Mouse (Mus musculus): ENCODE measurements around the gene Dner.

Gene Dner

DNA sequence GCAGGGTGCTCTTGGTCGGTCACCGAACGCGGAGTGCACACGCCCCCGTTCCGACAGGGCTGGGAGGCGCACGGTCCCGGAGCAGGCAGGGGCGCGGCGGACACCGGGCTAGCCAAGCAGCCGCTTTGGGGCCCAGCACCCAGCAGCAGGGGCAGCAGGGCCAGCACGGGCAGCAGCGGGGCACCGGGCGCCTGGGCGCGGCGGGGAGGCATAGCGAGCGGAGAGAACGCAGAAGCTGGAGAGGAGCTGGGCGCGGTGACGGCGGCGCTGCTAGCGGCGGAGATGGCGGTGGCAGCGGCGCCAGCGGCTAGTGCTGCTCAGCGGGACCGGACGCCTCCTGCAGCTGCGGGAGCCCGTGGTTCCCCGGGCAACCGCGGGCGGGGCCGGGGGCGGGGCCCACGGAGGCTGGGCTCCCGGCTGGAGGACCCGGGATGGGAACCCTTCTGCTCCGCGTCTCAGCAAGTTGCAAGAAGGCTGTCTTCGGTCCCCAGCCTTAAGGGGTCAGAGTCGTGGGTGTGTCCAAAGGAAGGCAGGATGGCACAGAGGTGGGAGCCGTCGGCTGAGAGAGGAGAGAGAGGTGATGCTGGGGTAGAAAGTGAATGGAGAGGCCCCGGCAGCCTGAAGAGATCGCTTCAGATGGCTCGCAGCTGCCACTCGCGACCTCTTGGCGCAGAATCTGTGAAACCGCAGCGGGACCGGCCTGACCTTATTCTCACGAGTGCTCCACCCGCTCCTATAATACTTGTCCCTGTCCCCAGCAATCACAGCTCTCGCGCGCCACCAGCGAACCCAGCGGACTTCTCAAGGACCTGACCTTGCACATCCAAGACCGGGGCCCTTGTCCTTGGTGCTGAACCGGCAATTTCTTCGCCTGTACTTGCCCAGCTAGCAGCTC lies at the start of gene Dner:
Gene Dner, minus strand, starts transcription at position 705 of the 895 bp plus-strand sequence.
- in situ Hi-C loops (cut with MboI, MseI) = no loop called here

DNA sequence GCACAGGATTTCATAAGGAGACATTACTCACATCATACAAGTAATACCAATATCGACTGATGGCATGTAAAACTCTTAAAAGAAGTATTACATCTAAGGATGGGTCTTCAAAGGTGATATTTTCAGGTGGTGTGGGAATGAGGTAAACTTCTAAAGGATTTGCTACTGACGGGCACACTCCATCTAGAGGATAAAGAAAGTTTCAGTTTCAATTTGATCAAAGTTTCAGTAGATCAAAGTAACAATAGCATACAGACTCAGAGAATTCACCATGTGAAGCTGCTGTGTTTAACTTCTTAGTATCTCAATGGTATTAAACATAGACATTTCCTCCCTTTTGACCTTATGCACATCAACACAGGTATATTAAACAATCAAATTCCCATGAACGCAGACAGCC lies 46.1 kb upstream of the Dner start:
- in situ Hi-C loops (cut with MboI, MseI) = no loop called here

DNA sequence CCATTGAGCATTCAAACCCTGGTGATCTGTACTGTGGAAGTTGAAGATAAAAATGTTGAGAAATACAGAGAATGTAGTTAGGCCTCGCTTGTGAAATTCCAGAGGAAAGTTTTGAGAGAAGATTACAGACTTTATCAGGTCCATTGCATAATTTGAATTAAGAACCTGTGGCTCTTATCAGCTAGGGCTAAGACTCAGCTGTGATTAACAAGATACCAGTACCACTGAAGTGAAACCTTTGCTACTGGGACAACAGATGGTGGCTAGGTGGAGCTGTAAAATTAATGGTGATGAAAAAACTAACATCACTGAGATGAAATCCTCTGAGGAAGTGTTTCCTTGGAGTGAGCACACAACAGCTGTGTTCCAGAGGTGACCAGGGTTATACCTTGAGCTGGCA lies 44.1 kb upstream of the Dner start:
- in situ Hi-C loops (cut with MboI, MseI) = no loop called here

DNA sequence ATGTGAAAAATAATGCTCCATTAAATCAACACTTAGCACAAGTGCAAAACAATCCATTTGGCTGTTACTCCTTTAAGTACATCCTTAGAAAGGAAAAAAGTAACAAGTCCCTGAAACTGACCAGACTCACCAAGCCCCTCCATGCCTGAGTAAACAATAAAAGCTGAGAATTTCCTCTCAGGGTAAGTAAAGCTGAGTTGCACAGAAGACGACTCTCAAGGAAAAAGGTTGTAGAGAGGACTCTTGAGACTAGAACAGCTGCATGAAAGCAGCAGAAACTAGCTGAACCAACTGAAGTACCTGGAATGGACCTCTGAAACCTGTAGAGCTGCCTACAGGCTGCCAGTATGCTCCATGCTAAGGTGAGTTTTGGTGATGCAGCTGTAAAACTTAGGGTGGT lies 41.1 kb upstream of the Dner start:
- in situ Hi-C loops (cut with MboI, MseI) = loop anchor here (5.0 kb wide), 1 partner anchor 90 kb away; no protein-coding TSS in a partner anchor

DNA sequence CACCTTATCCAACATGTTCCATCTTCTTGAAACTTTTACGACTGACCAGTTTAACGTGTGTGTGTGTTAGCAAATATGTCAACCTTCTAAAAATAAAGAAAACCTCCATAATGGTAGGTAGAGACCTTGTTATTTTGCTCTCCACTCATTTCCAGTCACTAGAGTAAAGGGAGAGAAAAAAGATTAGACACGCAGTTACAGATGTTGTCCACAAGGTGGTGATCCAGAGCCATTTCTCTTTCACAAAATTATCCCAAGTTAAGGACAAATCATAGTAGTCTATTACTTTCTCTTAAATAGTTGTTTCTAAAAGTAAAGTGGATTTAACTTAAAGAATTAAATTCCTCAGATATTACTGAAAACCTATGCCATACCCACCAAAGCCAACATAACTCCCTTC lies 37.8 kb upstream of the Dner start:
- in situ Hi-C loops (cut with MboI, MseI) = loop anchor here (5.0 kb wide), 1 partner anchor 154 kb away; no protein-coding TSS in a partner anchor

DNA sequence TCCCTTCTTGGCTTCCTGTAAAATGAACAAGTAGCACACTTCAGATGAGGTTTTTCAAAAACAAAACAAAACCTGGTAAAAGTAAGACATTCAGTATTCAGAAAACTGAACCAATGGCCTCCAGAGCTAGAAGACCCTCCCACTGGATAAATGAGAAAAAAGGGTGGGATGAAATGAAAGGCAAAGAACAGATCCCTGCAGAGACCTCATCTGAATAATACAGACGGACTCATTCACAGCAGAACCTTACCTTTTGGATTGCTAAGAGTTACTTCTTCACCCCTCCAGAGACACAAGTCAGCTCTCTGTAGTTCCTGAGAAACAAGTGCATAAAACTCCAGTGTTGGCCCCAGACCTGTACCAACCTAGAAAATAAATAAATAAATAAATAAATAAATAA lies 35.7 kb upstream of the Dner start:
- in situ Hi-C loops (cut with MboI, MseI) = loop anchor here (5.0 kb wide), 1 partner anchor 156 kb away; no protein-coding TSS in a partner anchor

DNA sequence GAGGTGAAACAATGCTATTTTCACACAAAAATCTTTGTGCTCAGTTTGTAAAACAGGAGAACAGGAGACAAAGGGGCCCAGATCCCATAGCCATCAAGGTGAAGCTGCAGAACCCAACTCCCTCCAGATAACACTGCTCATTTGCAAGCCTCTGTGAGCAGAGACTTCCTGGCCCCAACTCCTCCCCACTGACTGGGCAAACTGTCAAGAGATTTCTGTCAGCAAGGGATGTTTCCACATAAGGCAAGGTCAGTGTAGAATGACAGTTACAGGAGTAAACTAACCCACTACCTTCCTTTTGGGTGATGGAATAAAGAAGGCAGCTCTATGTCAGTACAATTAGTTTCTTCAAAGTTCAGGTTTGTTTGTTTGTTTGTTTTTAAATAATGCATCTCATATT lies 26.8 kb upstream of the Dner start:
- in situ Hi-C loops (cut with MboI, MseI) = no loop called here

DNA sequence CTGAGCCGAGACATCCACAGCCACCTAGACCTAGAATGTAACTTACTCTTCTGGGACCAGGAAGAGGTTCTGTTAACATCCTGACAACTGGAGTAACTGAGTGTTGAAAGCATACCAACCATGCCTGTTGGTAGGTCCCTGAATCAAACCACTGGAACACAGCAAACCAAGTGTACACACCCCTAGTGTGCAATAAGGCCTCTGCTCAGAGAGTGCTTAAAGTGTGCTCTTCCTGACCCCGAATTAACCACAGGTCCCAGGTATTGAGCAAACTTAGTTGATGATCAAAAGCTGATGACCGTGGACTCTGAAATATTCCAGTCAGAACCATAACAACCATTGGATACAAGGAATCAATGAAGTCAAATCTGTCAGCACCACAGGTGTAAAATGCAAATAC lies 26.4 kb upstream of the Dner start:
- in situ Hi-C loops (cut with MboI, MseI) = no loop called here

DNA sequence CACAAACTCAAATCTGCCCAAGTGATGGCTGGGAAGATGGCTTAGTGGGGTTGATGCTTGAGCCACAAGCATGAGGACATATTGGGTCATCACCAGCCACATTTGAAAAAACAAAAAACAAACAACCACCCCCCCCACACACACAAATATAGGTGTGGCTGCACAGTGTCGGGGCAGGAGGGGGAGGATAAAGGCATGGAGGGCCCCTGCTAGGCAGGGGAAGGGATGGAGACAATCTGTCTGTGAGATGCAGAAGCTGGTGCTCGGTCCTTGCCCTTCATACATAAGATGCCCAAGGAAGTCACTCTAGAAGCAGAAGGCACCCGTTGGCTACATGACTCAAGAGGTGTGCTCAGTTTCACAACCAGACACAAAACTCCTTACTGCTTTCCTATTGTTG lies 25.9 kb upstream of the Dner start:
- in situ Hi-C loops (cut with MboI, MseI) = no loop called here

DNA sequence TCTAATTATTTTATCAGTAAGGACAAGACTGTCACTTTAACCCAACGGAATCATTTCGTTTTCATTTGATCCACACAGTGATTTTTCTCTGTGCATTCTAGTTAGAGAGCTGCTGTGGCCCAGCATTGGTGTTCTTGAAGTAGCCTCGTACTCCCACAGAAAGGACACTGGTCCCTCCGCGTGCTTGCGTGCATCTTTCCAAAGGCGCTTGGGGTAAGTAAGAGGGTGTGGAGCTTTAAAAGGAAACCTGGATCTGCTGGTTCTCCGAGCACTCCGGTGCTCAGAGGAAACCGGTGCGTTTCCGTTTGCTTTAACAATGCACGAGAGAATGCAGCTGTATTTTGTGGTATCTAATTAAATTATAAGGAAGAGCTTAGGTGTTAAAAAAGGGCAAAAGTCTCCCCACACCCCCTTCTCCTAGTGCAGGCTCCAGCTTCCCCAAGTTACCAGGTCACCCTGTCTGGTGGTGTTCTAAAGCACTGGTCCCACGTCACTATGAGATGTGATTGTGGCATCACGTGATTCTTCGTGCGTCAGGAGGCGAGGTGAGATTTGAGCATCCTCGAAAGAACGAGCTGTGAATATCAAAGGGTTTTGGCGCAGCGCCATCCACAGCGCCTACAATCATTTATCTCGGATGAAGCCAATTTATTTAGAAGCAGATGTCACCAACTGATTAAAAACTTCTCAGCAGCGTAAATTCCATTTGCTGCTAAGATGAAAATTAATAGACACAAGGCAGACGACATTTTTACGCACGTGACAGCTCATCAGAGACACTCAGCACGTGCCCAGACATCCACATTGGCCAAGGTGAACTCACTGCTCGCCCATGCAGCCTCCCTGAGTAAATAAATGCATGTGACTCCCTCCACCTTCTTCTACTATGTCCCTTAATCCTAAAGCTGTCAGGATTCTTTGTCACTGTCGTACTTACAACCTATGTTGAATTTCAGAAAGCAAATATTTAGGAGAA lies 14.1 kb upstream of the Dner start:
- in situ Hi-C loops (cut with MboI, MseI) = no loop called here

DNA sequence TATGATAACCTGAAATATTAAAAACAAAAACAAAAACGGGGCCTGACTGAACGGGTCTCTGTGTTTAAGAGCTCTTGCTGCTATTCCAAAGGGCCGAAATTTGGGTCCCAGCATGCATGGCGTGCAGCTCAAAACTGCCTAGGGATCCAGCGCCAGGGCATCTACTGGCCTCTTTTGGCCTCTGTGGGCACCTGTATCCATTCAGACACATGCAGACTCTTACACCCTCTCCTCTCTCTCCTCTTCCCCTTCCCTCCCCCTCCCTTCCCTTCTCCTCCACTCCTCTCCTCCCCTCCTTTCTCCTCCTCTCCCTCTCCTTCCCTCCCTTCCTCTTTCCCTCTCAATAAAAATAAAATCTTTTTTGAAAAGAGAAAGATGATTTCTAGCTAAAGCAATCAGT lies 13.4 kb upstream of the Dner start:
- in situ Hi-C loops (cut with MboI, MseI) = no loop called here

DNA sequence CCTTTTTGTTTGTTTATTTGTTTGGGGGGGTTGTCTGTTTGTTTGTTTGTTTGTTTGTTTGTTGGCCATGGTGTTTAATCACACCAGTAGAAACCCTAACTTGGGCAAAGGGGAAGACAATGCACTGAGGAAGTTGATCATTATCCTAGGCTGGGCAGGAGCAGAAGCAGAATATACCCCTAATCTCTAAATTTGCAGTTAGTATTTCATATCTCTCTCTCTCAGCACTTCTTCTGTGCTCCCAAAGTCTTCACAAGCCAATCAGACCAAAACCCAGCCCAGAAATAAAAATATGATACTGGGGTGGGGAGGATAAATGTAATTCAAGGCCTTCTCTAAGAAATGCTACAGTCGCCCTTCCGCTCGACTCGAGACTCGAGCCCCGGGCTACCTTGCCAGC lies 4.2 kb upstream of the Dner start:
- in situ Hi-C loops (cut with MboI, MseI) = no loop called here

DNA sequence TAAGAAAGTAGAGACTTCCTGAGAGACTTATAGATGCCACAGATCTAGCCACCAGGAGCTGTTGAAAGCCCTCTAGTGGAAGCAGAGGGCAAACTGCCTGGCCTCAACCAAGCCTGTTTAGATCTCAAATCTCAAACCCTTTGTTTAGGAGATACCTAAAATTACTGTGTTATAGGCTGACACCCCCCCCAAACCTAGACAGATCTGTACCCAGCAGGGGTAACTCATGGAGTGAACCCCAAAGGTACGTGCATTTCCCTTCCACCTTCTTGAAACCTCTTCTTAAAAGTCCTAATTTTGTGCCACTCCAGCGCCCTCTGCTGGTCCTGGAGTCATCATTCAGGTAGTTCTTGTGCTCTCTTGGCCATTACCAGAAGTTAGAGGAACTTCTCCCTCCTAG lies 1.1 kb upstream of the Dner start:
- in situ Hi-C loops (cut with MboI, MseI) = no loop called here

DNA sequence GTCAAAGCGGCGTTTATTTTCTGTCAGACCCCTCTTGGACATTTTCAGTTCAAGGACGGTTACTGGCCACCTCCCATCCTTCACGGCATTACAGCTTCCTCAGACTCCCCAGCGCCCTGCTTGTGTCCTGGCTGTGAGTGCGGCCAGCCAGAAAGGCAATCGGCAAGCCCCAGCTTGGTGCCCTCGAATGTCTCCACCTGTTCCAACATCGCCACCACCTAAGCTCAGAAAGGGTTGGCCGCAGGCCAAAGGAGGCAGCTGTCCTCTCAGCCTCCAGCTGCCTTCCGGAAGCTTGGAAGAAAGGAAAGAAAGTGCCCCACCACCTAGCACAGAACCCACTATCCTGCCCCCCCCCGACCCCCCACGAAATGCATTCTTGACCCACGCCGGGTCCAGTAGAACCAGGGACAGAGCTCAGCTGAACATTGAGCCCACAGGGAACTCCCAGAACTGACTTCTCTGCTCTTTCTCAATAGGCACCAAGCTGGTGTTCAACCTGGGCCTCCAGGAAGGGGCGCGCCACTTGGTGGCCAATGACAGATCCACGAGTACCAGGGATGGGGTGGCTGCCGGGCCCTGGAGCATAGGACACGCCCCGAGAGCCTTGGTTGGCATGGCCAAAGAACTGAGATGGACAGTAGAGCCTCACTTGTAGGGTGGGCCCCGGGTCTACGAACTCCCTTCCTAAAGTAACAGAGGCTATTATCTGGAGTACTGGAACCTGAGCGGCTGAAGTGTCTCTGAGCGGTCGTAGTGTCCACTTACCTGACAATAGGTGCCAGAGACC lies 1.1 kb downstream of the Dner start:
- in situ Hi-C loops (cut with MboI, MseI) = no loop called here

DNA sequence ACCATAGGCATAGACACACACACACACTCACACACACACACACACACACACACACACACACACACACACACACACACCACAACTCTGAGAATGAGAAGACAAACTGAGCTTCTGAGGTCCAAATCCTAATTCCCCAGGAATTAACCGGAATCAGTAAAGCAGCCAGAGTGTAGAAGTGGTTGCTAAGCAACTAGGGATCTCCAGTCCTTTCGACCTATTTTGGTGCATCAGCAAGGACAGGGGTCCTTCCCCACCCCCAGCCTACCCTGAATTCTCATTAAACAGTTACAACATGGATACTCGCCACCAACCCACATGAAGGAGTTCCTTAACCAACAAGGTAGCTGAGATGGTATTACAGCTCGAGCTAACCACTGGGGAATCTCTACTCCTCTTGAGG lies 18.1 kb downstream of the Dner start:
- in situ Hi-C loops (cut with MboI, MseI) = no loop called here

DNA sequence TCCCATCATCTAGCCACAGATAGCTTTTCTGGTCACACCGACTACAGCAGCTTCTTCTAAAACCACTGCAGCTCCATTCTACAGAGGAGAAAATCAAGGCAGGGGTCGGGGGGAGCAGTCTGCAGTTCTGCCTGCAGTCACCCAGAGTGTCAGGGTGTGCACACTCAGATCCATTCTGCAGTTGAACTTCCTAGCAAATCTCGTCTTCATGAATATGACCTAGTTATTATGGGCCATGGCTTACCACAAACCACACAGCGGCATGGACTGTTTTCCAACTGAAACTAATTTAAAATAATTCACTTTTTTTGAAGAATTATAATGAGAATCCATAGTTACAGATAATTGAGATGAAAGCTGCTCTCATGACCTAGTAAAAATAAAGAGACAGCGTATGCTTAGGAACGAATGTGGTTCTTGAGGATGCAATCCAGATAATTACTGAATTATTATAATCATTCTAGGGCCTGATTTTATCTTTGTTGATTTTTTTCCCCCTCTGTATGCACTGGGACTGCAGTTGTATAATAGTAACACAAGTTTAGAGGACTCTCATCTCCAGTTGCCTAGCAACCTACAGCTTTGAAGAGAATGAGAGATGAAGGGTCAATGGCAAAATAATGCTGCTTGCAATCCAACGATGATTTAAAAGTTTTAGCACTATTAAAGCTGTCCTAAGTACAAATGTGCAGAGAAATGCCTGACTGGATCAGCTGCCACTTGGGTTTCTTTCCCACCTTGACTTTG lies 27.7 kb downstream of the Dner start:
- in situ Hi-C loops (cut with MboI, MseI) = no loop called here

DNA sequence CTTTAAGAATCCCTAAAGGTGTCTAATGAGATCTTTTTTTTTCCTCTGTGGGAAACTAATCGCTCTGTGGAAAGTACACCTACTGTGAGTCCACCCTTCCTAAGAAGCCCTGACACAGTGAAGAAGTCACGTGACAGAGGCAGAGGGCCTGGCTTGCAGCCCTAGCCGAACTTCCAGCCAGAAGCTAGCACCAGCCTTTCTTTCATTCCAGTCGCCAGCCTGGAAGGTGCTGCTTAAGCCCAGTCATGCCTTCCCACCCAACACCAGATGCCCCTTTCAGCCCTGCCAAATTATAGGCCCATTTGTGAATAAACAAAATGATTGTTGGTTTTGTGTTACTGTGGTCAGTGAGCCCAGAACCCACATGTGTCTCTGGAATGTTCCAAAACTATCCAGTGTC lies 28.4 kb downstream of the Dner start:
- in situ Hi-C loops (cut with MboI, MseI) = no loop called here

DNA sequence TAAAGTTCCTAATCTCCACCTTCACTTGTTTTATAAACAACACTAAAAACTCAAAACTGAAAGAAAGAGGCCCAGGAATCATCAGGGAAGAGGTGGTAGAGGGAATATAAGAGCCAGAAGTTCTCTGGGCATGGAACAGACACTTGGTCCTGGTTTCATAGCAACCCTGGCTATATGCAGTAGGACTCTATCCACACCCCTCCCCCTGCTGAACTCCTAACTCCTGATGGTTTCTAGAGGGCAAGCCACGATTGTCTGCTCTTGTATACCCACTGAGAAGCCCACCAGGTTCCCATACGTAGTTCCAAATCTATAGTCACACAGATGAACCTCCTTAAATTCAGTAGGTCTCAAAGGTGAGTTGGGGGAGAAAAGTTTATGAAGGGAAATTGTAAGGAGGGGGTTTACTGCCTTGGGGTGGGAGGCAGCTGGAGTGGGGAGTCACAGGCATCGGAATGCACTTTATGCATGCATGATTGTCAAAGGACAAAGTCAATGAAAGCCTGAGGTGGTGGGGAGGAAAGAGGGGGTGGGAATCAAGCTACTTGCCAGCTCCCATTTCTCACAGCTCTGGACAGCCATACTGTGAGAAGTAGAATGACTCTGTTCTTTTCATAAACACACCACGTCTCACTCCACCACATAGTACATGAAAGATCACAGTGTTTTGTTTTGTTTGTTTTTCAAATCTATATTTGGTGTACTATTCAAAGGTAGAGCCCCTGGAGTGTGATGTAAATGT lies 31.5 kb downstream of the Dner start:
- in situ Hi-C loops (cut with MboI, MseI) = no loop called here

DNA sequence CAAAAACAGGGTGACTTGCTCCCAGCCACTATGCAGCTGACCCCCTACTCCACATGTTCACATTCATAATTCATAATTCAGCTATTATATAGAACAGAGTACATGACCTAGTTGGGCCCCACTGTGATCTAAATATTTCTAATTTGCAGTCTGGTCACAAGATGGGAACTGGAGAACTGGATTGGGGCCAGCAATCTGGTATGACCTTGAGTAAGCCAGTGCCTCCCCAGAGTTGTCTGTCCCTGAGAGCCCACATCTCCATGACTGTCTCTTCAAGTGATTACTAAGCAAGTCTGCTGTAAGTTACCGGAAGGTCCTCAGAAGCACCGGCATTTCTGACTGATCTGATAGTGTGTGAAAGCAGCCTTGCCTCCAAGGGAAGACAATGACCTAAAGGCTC lies 49.2 kb downstream of the Dner start:
- in situ Hi-C loops (cut with MboI, MseI) = no loop called here

DNA sequence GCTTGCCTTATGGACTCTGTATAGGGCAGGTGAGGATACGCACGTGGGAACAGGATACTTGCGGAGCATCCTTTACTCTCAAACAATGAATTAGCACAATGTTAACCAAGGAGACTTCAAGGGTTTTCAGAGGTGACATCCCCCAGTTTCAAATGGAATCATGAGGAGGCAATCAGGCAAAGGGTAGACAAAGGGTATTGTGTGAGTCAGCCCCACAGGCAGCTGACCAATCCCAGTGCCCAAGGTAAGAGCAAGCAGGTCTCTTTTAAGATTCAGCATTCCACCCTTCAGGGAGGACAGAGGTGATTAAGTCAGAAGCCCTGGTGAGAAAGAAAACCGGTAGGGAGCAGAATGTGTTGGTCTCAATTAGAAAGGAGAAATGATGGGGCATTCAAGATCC lies 55.6 kb downstream of the Dner start:
- in situ Hi-C loops (cut with MboI, MseI) = no loop called here
